Mouse (Mus musculus) limb, embryonic 15.5 days (tissue): ENCODE measurements around the gene Acot9. TPM values are rescaled to one million over a fixed set of nuclear protein-coding genes. Genes with fewer than 3 reads are reported as not detected.
A peak's percentile ranks its signal among the peaks of the same experiment; 100 is the strongest.

Experiments
- ATAC-seq: fragments of 200-750 bp; cut with Nextera tagmentation; 2 replicates; pipeline ENCODE4 v1.8.0; 2017; ENCODE audit warnings: low read depth, moderate TSS enrichment; ENCODE audit not compliant: insufficient number of reproducible peaks, low FRiP score, low TSS enrichment
- H3K27ac ChIP-seq: fragments of 300-500 bp; sonication (generic); 2 replicates; pipeline ENCODE4 v1.5.1; 2015; ENCODE audit warnings: moderate library complexity, mild to moderate bottlenecking, inconsistent platforms
- H3K27me3 ChIP-seq: fragments of 300-500 bp; sonication (generic); 2 replicates; pipeline ENCODE4 v1.6.1; 2015; ENCODE audit warnings: inconsistent platforms
- H3K36me3 ChIP-seq: fragments of 300-500 bp; sonication (generic); 2 replicates; pipeline ENCODE4 v1.6.1; 2015; ENCODE audit warnings: inconsistent platforms
- H3K4me1 ChIP-seq: fragments of 300-500 bp; sonication (generic); 2 replicates; pipeline ENCODE4 v1.6.1; 2015; ENCODE audit warnings: inconsistent platforms
- H3K4me2 ChIP-seq: fragments of 300-500 bp; sonication (generic); 2 replicates; pipeline ENCODE4 v1.6.1; 2015; ENCODE audit warnings: mild to moderate bottlenecking, inconsistent platforms
- H3K4me3 ChIP-seq: fragments of 300-500 bp; sonication (generic); 2 replicates; pipeline ENCODE4 v1.5.1; 2015; ENCODE audit warnings: mild to moderate bottlenecking, inconsistent platforms
- H3K9ac ChIP-seq: fragments of 300-500 bp; sonication (generic); 2 replicates; pipeline ENCODE4 v1.6.1; 2015; ENCODE audit warnings: inconsistent platforms
- H3K9me3 ChIP-seq: fragments of 300-500 bp; sonication (generic); 2 replicates; pipeline ENCODE4 v1.6.1; 2016; ENCODE audit warnings: inconsistent platforms
- WGBS: fragments of 180-500 bp; shearing (Covaris S2); methylation state at CpG from one replicate; pipeline ENCODE4 v1.1.7; 2015; 5-methylcytosine and 5-hydroxymethylcytosine counted together
- polyA plus RNA-seq: library from polyadenylated mRNA; unstranded; fragments of >200 nt; fragmentation: Nextera tagmentation; extraction: Ambion mirVana; gene quantifications from 2 replicates; pipeline ENCODE4 v1.2.1, GENCODE M21; 2015

Gene Acot9
- polyA plus RNA-seq, 1 experiment from 2014 or later = 58.1 TPM

- Histone ChIP-seq H3K27me3 (no peaks in the 10 kb centered on the region), H3K27ac (peak overlapping the region; percentile 84; the same call in 1 of the 2 replicates), H3K4me1 (no peaks in the 10 kb centered on the region), H3K36me3 (0 out of 2 replicates have a peak, but pooled peaks cover 4% of the 10 kb centered on the region), H3K4me2 (peak overlapping the region; percentile 40), H3K9ac (peak overlapping the region; percentile 39; the same call in 1 of the 2 replicates), H3K4me3 (peak overlapping the region; percentile 54), H3K9me3 (no peaks in the 10 kb centered on the region)
- ATAC-seq = no peak
- WGBS = 30% methylated on average over 7 of the region's 7 CpGs
Observed at GRCm38 (mm10) chrX:155337567-155337904, 75.3 kb downstream of the Acot9 start.

- H3K4me1 ChIP-seq = no peaks in the 10 kb centered on the region
- peak overlapping the region; percentile 40 for H3K4me2 ChIP-seq
- no peaks in the 10 kb centered on the region for H3K27me3 ChIP-seq
- peak overlapping the region; percentile 84 for H3K27ac ChIP-seq
- H3K9ac ChIP-seq = peak overlapping the region; percentile 39
- peak overlapping the region; percentile 54 for H3K4me3 ChIP-seq
- 12% methylated on average over 47 of the region's 49 CpGs for WGBS
- ATAC-seq = peak; percentile 89
- no peaks in the 10 kb centered on the region for H3K36me3 ChIP-seq
- no peaks in the 10 kb centered on the region for H3K9me3 ChIP-seq
Observed at GRCm38 (mm10) chrX:155337905-155338721, 75.9 kb downstream of the Acot9 start.

GRCm38 (mm10) chrX:155340654-155341053 lies 78.4 kb downstream of the Acot9 start, which contains the start of gene Prdx4:
Gene Prdx4, minus strand, starts transcription at chrX:155340754.
- Histone ChIP-seq H3K36me3 (no peaks in the 10 kb centered on the region), H3K4me2 (no peak within 1 kb of the TSS), H3K4me3 (no peak within 1 kb of the TSS), H3K27ac (no peak within 1 kb of the TSS), H3K9ac (no peak within 1 kb of the TSS), H3K9me3 (no peaks in the 10 kb centered on the region), H3K27me3 (no peaks in the 10 kb centered on the region), H3K4me1 (no peaks in the 10 kb centered on the region)
- no peak for ATAC-seq

GRCm38 (mm10) chrX:155346249-155346648 lies 84.0 kb downstream of the Acot9 start:
- Histone ChIP-seq H3K4me1 (no peaks in the 10 kb centered on the region), H3K27me3 (no peaks in the 10 kb centered on the region), H3K9me3 (no peaks in the 10 kb centered on the region), H3K36me3 (no peaks in the 10 kb centered on the region), H3K9ac (no peak overlapping the region), H3K4me3 (no peak overlapping the region), H3K27ac (no peak overlapping the region), H3K4me2 (no peak overlapping the region)
- ATAC-seq = no peak
- 87% methylated on average over 2 of the region's 2 CpGs for WGBS

Other genes with a start within 250 kb of the Acot9 start
- gene Magea5, start 199.3 kb upstream of the Acot9 start, polyA plus RNA-seq = not detected in 2 replicates
- gene Magea1, start 172.7 kb upstream of the Acot9 start, polyA plus RNA-seq = not detected in 2 replicates
- not detected in 2 replicates for gene Magea2, start 168.8 kb upstream of the Acot9 start, polyA plus RNA-seq
- not detected in 2 replicates for gene Cldn34b2, start 134.0 kb upstream of the Acot9 start, polyA plus RNA-seq
- gene Sat1, start 46.0 kb upstream of the Acot9 start, polyA plus RNA-seq = 152 and 162 TPM in 2 replicates
- 306 and 308 TPM in 2 replicates for gene Prdx4, start 78.3 kb downstream of the Acot9 start, polyA plus RNA-seq